Mouse (Mus musculus): ENCODE results near the gene Wipf1. TPM values are rescaled to one million over a fixed set of nuclear protein-coding genes. Genes with fewer than 3 reads are reported as not detected.

The Wipf1 gene
- total RNA-seq, 4 experiments from 2014 or later, result 8.4 to 18.7 (median 13.2) TPM

DNA sequence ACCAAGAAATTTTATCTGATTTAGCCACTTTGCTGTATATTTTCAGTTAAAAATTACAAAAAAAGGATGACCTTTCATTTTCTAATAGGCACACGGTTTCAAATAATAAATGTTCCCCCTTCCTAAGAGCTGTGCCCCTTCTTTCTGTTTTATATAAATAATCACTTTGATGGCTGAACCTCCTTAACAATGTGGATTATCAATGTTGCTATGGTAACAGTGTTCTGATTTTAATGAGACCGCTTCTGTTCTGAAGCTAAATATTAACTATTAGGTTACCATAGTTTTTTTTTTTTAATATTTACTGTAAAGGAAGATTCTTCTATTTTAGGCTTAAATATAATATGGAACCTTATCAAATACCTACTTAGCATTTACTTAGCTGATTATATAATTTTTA is 89.2 kb downstream of the Wipf1 start:
- DNase-seq (ENCODE audit: low spot score in 2 of 2), result no peak

DNA sequence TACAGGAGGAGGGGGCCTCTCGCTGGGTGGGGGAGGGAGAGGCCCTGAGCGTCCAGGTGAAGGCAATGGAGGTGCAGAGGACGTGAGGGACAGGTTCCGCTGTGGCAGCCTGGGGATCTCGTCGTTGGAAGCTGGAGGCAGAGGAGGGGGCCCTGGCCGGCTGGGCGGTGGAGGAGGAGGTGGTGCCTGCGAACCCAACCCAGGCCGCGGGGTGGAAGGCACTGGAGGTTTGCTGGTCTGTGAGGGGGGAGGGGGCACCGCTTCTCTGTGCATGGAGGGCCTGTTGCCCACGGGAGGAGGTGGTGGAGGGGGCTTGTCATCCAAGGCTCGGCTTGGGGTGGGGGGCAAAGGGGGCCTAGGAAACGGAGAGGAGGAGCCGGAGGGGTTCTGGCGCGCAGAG is 92.6 kb downstream of the Wipf1 start:
- DNase-seq (ENCODE audit: low spot score in 2 of 2), result no peak

DNA sequence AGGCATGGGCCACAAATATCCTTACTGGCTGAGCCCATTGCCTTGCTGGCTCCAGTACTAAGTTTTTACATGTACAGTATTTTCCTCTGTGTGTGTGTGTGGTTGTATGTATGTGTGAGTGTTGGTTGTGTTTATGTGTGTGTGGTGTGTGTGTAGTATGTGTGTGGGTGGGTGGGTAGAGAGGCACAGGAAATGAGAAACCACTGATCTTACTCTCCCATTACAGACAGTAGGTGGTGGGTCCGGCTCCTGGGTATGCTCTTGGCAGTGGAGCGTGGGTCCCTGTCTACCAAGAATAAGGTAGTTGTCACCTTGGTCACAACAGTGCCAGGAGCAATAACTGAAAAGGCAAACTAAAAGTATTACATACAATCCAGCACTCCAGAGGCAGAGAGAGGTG is 93.7 kb downstream of the Wipf1 start:
- DNase-seq (ENCODE audit: low spot score in 2 of 2), result no peak

DNA sequence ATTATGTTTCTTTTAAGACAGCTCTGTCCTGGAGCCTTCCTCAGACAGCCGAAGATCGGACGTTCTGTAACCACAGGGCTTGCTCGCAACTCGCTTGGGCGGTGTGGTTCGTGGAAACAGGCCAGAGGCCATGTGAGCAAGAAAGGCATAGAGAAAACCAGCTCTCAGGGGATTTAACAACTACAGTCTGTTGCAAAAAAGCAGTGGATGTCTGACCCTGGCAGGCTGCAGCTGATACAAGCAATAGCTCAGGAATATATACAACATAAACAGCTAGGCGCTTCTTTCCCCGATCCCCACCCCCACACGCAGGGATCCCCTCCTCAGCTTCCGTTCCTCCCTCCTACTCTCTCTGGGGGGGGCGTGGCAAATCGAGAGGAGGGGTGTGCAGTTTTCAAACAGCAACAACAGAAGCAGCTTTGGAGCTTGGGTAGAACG is 97.6 kb downstream of the Wipf1 start:
- no peak for DNase-seq (ENCODE audit: low spot score in 2 of 2)

DNA sequence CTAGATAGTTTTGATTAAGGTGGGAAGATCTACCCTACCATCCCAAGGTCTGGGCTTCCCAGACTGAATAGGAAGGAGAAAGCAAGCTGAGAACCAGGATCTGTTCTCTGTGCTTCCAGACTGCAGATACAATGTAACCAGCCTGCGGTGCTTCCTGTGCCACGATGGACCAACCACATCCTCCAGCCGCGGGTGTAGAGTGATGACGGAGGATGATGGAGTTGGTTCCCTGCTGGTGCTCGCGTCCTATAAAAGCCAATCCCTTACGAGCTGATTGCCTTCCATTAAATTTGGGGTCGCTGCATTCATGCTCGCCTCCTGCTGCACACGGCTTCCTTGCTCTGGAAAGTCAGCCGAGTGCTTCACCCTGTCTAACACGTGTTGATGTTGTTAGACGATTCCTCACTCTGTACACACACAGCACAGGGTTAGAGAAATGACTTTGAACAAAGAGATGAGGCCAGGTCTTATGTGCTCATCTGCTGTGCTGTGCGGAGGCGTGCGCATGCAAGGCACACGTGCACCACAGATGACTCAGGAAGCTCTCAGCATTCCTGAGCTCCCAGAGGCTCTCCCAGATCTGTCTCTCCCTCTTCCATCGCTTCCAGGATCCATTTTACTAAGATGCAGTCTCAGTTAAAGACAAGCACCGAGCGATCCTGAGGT is 100.6 kb downstream of the Wipf1 start:
- DNase-seq (ENCODE audit: low spot score in 2 of 2), result peak in 1 of 2 experiments; percentile 31

DNA sequence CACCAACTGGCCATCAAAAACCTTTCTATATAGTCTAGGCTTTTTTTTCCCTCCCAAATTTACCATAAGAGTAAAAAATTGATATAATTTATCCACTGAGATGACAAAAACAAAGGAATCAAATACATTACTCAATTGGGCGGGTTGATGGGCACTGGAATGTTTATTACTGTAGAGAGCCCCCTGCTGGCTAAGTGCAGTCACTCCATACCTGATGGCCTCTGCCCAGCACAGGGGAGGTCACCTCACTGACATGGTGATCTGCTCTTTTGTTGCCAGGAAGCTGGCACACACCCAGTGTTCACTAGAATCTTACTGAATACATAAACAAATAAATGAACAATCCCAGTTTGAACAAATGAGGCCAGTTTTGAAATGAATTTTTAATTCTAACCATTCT is 102.2 kb downstream of the Wipf1 start:
- DNase-seq (ENCODE audit: low spot score in 2 of 2), result no peak

DNA sequence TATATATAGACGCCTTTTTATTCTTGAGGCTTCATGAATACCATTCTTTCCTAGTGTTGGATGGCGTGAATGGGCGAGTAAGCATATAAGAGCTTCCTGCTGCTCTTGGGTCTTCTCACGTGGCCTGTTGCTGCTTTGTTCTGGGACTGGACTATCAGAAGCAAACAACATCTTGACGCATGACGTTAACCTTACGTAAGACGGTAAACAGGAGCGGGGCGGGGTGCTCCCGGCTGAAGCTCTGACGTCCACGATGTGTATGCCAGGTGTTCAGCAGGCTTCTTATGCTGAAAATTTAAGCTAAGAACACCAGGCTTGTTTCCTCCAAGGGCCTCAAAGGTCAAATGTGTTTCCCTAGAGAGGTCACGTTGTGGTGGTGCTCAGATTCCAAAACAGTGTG is 103.7 kb downstream of the Wipf1 start:
- DNase-seq (ENCODE audit: low spot score in 2 of 2), result no peak

DNA sequence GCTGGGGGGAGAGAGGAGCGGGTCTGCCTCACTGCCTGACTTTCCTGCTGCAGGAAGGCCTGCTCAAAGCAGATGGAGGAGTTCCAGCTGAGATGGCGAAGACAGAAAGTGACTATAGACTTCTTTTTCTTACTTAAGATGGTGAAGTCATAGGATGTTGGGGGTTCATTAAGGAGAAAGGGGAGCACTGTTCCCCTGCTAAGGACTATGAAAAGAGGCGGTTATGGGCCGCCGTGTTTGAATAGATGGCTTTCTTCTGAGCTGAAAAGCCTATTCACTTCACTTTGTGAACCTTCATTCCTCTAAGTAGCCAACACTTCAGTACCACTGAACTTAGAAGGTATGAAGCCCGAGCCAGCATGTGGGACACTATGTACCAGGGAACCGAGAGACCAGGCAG is 109.8 kb downstream of the Wipf1 start:
- DNase-seq (ENCODE audit: low spot score in 2 of 2), result no peak

DNA sequence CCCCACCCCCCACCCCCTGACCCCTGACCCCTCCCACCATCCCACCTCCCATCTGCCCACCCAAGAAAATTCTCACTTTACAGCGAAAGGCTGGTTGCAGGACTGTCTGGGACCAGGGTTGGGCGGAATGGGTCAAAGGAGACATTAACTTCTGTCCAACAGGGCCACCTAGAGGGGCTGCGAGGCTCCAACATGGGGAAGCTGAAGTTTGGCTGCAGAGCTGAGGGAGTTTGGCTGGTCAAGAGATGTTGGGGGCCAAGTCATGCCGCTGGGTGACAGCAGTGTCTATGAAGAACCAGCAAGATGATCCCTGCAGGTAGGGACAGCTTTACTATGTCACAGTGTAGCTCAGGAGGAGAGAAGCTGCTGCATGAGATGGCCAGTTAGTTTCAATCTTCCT is 110.2 kb downstream of the Wipf1 start:
- DNase-seq (ENCODE audit: low spot score in 2 of 2), result no peak

DNA sequence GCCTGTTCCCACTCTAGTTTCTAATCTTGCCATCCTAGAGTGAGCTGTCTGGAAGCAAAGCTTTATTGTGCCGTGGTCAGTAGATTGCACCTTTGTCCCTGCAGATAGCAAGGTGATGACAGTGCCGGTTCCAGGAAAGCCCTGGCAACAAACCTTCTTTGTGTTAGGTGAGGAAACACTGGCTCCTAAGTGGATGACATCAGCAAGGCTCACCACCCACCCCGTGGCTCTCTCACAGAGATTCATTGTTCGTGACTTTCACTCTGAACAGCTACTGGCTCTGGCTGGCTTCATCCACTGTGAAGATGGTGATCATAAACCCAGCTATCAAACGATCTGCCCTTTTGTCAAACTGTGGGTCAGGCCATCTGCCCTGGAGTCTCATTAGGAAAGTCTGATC is 113.6 kb downstream of the Wipf1 start:
- DNase-seq (ENCODE audit: low spot score in 2 of 2), result no peak

DNA sequence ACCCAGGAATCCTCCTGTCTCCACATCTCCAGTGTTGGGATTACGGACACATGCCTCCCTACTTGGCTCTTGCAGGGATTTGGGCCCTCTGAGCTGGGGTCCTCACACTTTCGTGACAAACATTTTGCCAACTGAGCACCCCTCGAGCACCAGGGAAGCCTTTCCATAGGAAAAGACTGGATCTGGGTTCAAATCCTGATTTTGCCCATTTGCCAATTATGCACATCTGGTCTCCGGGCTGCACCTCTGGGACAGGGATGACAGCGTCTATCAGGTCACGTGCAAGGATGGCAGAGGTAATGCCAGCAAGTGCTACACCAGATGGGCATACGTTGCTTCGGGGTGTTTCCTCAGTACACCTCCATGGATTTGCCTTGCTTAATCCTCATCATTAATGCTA is 119.5 kb downstream of the Wipf1 start:
- no peak for DNase-seq (ENCODE audit: low spot score in 2 of 2)

DNA sequence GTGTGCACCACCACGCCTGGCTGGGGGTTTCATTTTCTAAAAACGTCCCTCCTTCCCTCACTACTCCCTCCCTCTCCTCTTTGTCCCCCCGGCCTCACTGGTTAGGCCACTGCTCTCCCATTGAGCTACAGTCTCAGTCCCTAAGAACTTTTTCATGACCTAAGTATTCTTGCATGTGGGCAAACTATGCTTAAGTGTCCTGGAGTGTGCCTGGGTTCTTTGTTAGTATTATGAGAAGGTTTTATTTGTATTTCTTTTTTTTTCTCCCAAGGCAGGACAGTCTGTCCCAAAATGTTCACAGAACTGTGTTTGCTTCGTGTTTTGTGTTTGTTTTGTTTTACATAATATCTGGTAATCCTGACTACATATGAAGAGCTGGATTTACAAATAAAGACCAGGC is 121.9 kb downstream of the Wipf1 start:
- no peak for DNase-seq (ENCODE audit: low spot score in 2 of 2)

DNA sequence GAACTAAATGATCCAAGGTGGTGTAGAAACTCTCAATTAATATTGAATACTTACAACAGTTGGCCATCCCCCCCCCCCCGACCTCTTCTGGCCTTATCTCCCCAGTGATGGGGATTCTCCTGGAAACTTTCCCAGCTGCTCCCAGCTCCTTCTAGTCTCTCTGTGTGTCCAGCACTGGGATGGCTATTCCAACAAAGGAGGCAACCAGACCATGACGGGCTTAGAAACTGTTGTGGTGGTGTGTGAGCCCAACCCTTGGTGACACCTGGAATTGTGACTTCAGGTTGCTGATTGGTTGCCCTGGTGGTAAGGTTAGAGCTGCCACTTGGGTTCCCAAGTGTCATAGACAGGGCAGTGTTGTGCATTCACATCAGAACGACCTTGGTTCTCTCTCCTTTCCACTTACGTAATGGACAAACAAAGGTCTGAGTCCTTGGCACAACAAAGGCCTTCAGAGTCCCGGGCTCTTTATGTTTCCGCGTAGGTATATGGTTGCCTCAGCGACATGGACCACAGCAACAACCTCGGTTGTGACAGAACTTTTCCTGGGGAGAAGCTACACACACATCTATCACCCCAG is 123.1 kb downstream of the Wipf1 start:
- DNase-seq (ENCODE audit: low spot score in 2 of 2), result no peak

DNA sequence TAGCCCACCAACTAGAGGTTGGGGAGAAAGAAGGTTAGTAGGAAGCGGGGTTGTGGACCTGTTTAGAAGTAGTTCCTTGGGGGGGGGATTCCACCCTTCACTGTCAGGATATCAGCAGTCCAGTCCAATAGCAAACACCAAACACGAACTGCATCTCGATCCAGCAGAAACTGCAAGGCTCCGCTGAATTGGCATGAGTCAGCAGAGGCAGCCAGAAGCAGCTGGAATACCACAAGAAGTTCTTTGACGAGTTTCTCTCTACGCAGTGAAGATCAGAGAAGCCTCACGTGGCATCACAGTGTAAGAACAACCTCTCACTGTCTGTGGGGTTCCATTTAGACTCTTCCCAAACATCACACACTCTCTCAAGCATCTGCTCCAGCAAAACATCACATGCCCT is 124.6 kb downstream of the Wipf1 start:
- DNase-seq (ENCODE audit: low spot score in 2 of 2), result no peak

DNA sequence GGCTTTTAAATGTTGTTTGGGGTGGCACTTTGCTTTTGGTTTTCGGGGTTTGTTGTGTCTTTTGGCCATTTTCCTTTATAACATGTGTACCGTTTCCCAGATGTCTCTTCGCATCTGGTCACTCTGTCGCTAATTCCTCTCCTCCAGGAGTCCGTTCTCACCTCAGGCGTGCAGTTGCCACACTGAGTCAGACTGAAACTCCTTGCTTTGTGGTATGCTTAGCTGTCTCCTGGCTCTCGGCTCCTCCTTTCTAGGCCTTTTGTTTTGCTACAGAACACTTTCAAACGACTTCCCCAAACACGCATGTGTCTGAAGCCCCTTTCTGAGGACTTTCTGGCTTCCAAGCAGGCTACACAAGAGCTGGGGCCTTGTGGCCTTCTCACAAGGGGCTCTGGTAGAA is 125.1 kb downstream of the Wipf1 start:
- DNase-seq (ENCODE audit: low spot score in 2 of 2), result no peak

DNA sequence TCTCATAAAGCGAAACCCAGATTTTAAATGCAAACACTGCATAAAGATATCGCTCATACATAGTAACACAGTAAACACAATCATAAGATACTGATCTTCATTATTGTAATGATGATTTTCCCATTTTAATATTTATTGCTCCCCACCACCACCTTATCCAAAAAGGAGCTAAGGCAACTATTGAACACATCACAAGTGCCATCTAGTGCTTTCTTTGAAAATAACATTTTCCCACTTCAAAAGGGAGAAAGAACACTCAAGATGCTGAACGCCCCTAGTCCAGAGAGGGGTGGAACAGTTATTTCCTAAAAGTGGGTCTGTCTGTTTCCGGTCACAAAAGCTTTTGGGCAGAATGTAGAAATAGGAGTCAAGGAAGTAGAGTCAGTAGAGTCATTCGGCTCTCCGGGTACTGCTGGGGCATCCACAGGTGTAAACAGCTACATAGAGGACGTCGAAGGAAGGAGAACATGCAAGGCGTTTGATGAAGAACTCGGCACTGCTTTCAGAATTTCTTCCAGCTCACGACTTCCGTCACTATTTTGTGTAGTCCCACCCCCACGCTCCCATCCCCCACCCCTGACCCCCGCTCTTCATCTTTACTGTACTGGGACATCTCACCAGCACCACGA is 126.0 kb downstream of the Wipf1 start:
- no peak for DNase-seq (ENCODE audit: low spot score in 2 of 2)

DNA sequence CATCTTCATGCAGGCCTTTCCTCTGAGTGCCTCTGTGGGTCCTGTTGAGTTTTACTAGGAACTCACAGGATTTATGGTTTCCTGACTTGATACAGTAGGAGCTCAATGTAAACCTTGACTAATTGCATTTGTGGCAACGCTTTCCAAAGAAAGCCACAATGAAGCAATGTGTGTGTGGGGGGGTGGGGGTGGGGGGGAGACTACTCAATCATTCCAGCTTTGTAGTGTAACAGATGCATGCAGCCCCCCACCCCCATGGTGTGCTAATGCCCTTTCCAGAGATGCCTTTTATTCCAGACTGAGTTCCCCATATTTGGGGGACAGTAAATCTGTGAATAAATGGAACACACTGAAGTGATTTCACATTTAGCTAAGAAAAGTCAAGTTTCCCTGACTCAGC is 127.8 kb downstream of the Wipf1 start:
- no peak for DNase-seq (ENCODE audit: low spot score in 2 of 2)

DNA sequence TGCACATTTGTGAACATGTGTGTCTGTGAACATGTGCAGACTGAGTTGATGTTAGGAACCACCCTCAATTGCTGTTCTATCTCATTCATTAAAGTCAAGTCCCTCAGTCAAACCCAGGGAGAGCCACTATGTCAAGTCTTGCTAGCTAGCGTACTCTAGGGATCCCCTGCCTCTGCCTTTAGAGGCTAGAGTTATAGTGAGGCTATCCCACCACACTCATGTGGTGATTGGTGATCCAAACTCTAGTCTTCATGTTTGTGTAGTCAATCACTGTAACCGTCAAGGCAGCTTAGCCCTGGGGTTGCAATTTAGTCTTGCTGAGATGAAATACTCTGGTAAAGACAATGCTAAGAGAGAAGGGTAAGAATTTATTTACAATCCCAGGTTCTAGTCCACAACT is 132.1 kb downstream of the Wipf1 start:
- DNase-seq (ENCODE audit: low spot score in 2 of 2), result no peak

DNA sequence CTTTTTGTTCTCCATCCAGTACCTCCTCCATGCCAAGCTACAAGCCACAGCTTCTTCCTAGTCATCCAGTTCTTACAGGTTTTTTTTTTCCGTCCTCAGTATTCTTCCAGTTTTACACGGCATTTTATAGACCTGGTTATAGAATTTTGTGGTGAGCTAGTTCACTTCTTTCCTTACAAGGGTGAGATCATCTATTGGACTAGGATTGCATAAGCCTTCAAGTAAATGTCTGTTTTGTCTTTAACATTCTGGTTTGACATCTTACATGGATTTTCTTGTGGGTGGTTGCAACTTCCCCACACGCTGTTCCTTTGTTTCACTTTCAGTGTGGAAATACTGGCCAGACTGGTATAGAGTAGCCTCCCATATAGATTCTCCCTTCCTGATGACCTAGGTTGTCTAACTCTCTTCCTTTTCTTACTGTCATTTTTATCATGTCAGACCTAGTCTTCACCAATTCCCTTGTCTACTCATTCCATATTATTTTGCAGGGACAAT is 132.7 kb downstream of the Wipf1 start:
- DNase-seq (ENCODE audit: low spot score in 2 of 2), result no peak

DNA sequence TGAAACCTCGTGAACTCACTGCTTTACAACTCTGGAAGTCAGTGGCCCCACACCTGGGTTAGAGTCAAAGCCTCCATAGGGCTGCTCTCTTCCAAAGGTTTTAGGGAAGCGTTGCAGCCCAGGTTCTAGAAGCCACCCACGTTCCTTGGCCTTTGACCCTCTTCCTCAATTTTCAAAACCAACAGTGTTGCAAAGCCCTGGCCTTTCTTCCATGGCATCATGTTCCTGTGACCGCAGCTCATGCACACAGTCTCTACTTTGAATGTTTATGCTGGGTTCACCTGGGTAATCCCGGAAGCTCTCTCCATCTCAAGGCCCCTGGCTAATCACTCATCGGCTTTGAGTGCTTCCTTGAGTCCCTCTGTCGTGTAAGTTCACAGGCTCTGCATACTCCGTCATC is 134.0 kb downstream of the Wipf1 start:
- no peak for DNase-seq (ENCODE audit: low spot score in 2 of 2)

DNA sequence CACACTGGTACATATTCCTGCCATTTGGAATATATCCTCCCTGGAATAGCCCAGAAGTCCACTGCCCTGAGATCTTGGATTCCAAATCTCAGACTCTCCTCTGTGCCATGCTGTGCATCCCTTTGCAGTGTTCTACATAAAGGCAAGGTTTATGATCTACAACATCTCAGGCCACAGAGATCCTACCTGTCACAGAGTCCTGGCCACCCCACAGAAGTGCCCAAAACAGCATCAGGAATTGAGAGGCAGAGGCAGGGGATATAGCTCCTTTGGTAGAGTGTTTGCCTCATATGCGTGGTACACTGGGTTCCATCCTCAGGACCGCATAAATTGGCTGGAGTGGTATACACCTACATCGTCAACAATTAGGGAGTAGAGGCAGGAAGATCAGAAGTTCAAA is 135.1 kb downstream of the Wipf1 start:
- no peak for DNase-seq (ENCODE audit: low spot score in 2 of 2)

DNA sequence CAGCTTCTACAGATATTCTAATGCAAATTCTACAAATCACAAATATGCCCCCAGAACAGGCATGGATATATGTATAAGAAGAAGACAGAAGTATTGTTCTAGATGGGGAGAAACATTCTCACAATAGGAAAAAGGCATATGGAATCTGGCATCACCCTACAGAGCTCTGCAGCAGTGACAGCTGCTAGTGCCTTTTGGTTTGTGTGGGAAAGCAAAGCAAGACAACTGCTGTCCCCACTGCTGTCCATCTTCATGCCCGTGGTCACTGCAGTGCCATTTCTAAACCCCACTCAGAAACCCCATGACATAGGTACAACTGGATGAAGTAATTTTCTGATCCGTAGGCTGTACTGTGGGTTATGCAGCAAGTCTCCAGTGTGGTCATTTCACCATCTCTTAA is 136.8 kb downstream of the Wipf1 start:
- no peak for DNase-seq (ENCODE audit: low spot score in 2 of 2)

DNA sequence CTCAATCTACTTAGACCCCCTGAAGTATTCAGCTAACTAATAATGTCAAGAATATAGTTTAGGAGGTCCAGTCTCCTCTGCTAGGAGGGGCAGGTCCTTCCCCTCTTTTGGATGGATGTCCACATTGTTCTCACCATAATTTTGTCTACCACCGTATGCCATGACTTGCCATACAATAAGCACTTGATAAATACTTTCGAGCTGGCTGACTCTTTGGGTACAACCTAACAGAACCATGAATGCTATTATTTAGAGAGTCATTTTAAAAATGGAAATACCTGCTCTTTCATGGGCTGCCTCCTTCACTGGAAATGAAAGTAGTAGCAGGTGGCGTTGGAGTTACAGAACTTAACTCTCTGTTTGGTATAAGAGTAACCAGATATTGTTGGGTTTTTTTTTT is 139.6 kb downstream of the Wipf1 start:
- no peak for DNase-seq (ENCODE audit: low spot score in 2 of 2)
